ENCODE assay signal across 24 mouse cellular contexts in the genomic region with DNA sequence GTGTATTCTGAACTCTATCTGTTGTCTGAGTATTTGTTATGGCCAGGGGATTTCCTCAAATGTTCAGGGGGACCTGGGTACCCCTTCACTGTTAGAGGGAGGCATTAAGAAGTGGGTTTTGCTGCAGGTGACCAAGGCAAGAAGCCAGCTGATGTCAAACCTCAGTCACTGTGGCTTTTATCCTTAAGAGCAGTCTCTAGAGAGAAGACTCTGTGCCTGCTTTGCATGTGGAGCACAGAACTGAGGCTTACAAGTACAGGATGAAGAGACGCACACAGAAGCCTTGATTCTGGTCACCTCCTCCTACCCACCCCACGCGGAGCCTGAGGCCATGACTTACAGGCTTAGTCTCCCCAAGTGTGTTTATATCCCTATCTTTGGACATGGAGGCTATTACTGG.
"Had no signal": no experiment of that assay in that cellular context is flagged by ENCODE, and none has a peak within 500 bp of the region (broad histone marks: within the 10 kb centered on the region; RNA-seq: fewer than 3 reads in every experiment).

No protein-coding gene starts in this region.

- DNase-seq: cerebellum, adult 9-10 months; cerebellum, adult 9-11 months; cerebellum, postnatal 14 days; cerebellum, postnatal 25 days; cerebellum, postnatal 36 days; embryo, embryonic 11 days; forebrain, postnatal 0 days; gastrocnemius, adult 2 months; gastrocnemius, postnatal 10 days; gastrocnemius, postnatal 14 days; gastrocnemius, postnatal 25 days; gastrocnemius, postnatal 36 days; heart, adult 18-20 months; heart, adult 2 months had no signal

- H3K27me3 ChIP-seq: embryonic facial prominence, embryonic 12.5 days; embryonic facial prominence, embryonic 13.5 days; embryonic facial prominence, embryonic 15.5 days; forebrain, embryonic 12.5 days; forebrain, embryonic 13.5 days; forebrain, embryonic 15.5 days had no signal

- H3K9ac ChIP-seq: embryonic facial prominence, embryonic 12.5 days; embryonic facial prominence, embryonic 13.5 days; embryonic facial prominence, embryonic 15.5 days; forebrain, embryonic 12.5 days; forebrain, embryonic 13.5 days; forebrain, embryonic 15.5 days; forebrain, postnatal 0 days had no signal

- H3K4me3 ChIP-seq: embryonic facial prominence, embryonic 10.5 days; embryonic facial prominence, embryonic 12.5 days; embryonic facial prominence, embryonic 13.5 days; embryonic facial prominence, embryonic 15.5 days; erythroblast, embryonic 14.5 days; forebrain, embryonic 10.5 days; forebrain, embryonic 12.5 days; forebrain, embryonic 13.5 days; forebrain, embryonic 15.5 days; gastrocnemius, adult 2 months; heart, adult 2 months; heart, embryonic 10.5 days had no signal

- H3K4me1 ChIP-seq: embryonic facial prominence, embryonic 10.5 days; embryonic facial prominence, embryonic 12.5 days; embryonic facial prominence, embryonic 13.5 days; embryonic facial prominence, embryonic 15.5 days; forebrain, embryonic 10.5 days; forebrain, embryonic 12.5 days; forebrain, embryonic 13.5 days; forebrain, embryonic 15.5 days; heart, embryonic 10.5 days had no signal

- H3K27ac ChIP-seq: embryonic facial prominence, embryonic 10.5 days; embryonic facial prominence, embryonic 12.5 days; embryonic facial prominence, embryonic 13.5 days; embryonic facial prominence, embryonic 15.5 days; forebrain, embryonic 10.5 days; forebrain, embryonic 12.5 days; forebrain, embryonic 13.5 days; forebrain, embryonic 15.5 days; gastrocnemius, adult 2 months; heart, adult 2 months; heart, embryonic 10.5 days had no signal

- H3K4me2 ChIP-seq: embryonic facial prominence, embryonic 12.5 days; embryonic facial prominence, embryonic 13.5 days; embryonic facial prominence, embryonic 15.5 days; forebrain, embryonic 12.5 days; forebrain, embryonic 13.5 days; forebrain, embryonic 15.5 days had no signal

- H3K9me3 ChIP-seq: embryonic facial prominence, embryonic 10.5 days; embryonic facial prominence, embryonic 12.5 days; embryonic facial prominence, embryonic 13.5 days; embryonic facial prominence, embryonic 15.5 days; forebrain, embryonic 10.5 days; forebrain, embryonic 12.5 days; forebrain, embryonic 13.5 days; forebrain, embryonic 15.5 days; heart, embryonic 10.5 days had no signal
